Mouse (Mus musculus) heart, embryonic 14.5 days (tissue): ENCODE measurements around the gene Nup37. TPM values are rescaled to one million over a fixed set of nuclear protein-coding genes. Genes with fewer than 3 reads are reported as not detected.

ENCODE experiments used
- ATAC-seq: fragments of 200-750 bp; cut with Nextera tagmentation; 2 replicates; pipeline ENCODE4 v1.8.0; 2017; ENCODE audit warnings: low read depth, moderate TSS enrichment; ENCODE audit not compliant: insufficient number of reproducible peaks, insufficient read depth, low FRiP score
- H3K27ac ChIP-seq, 2 experiments: fragments of 200-500 bp in 1 of 2; fragments of 300-500 bp in 1 of 2; sonication (generic) in 1 of 2; replicated peaks in 1 of 2; 2 replicates each; pipeline ENCODE4 v1.5.1; 2012 to 2014; ENCODE audit warnings: low read depth in 2 of 2, low read length in 2 of 2, control low read depth in 1 of 2, mild to moderate bottlenecking in 1 of 2, mixed read lengths in 1 of 2; ENCODE audit not compliant: control insufficient read depth in 1 of 2, insufficient read depth in 1 of 2
- H3K27me3 ChIP-seq: fragments of 300-500 bp; sonication (generic); 2 replicates; pipeline ENCODE4 v1.6.1; 2014; ENCODE audit warnings: mild to moderate bottlenecking, low read length, control low read depth; ENCODE audit not compliant: control insufficient read depth, insufficient read depth
- H3K36me3 ChIP-seq: fragments of 300-500 bp; sonication (generic); 2 replicates; pipeline ENCODE4 v1.6.1; 2014; ENCODE audit warnings: mild to moderate bottlenecking, control low read depth, low read length, mixed read lengths; ENCODE audit not compliant: control insufficient read depth, insufficient read depth
- H3K4me1 ChIP-seq, 2 experiments: fragments of 200-500 bp in 1 of 2; fragments of 300-500 bp in 1 of 2; sonication (generic) in 1 of 2; 2 replicates each; pipeline ENCODE4 v1.6.1; 2012 to 2014; ENCODE audit warnings: low read length in 2 of 2, control low read depth in 1 of 2, mixed read lengths in 1 of 2; ENCODE audit not compliant: control insufficient read depth in 2 of 2, insufficient read depth in 2 of 2
- H3K4me2 ChIP-seq: fragments of 300-500 bp; sonication (generic); 2 replicates; pipeline ENCODE4 v1.6.1; 2014; ENCODE audit warnings: mild to moderate bottlenecking, low read length
- H3K4me3 ChIP-seq, 2 experiments: fragments of 200-500 bp in 1 of 2; fragments of 300-500 bp in 1 of 2; sonication (generic) in 1 of 2; 2 replicates each; pipeline ENCODE4 v1.5.1; 2012 to 2014; ENCODE audit warnings: low read length in 2 of 2, mild to moderate bottlenecking in 2 of 2, control low read depth in 1 of 2, low read depth in 1 of 2, moderate library complexity in 1 of 2; ENCODE audit not compliant: control insufficient read depth in 1 of 2, insufficient read depth in 1 of 2
- H3K9ac ChIP-seq: fragments of 300-500 bp; sonication (generic); 2 replicates; pipeline ENCODE4 v1.6.1; 2014; ENCODE audit warnings: mild to moderate bottlenecking, low read length
- H3K9me3 ChIP-seq: fragments of 300-500 bp; sonication (generic); 2 replicates; pipeline ENCODE4 v1.6.1; 2016; ENCODE audit warnings: low read length, control low read depth; ENCODE audit not compliant: control insufficient read depth
- WGBS: fragments of 180-500 bp; shearing (Covaris S2); extraction: QIAGEN DNeasy Blood & Tissue Kit; methylation state at CpG from one replicate; pipeline ENCODE4 v1.1.7; 2014; 5-methylcytosine and 5-hydroxymethylcytosine counted together
- polyA plus RNA-seq: library from polyadenylated mRNA; unstranded; fragments of >200 nt; fragmentation: Nextera tagmentation; extraction: Ambion mirVana; gene quantifications from 2 replicates; pipeline ENCODE4 v1.2.1, GENCODE M21; 2014

The Nup37 gene
- polyA plus RNA-seq, 1 experiment from 2014 or later, result 39.7 TPM

DNA sequence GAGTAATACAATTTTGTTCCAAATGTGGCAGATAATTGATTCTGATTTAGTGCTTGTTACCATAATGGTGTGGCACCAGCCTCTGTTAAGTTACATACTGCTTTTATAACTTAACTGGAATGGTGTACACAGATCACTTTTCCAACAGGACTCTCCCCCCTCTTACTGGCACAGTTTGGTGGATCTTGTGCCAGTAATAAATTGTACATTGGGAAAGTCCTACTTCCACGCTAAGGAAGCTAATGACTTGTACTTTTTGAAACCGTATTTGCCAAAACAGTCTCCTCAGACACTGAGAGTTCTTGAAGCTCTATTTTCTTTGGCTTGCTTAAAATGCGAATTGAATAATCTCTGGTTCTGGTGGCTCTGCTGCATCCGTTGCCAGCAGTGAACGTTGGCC is 78.6 kb downstream of the Nup37 start:
- H3K36me3 ChIP-seq, result peaks cover 22% of the 10 kb centered on the region
- H3K27me3 ChIP-seq, result no peaks in the 10 kb centered on the region
- 0 out of 4 replicates have a peak, but pooled peaks cover 0 to 3% of the 10 kb centered on the region in 2 experiments for H3K4me1 ChIP-seq
- no peak for ATAC-seq
- H3K4me3 ChIP-seq, result no peak overlapping the region
- no peak overlapping the region for H3K27ac ChIP-seq
- 87% methylated on average over 5 of the region's 5 CpGs for WGBS
- 0 out of 2 replicates have a peak, but pooled peaks cover 4% of the 10 kb centered on the region for H3K9me3 ChIP-seq
- H3K4me2 ChIP-seq, result no peak overlapping the region
- H3K9ac ChIP-seq, result no peak overlapping the region

DNA sequence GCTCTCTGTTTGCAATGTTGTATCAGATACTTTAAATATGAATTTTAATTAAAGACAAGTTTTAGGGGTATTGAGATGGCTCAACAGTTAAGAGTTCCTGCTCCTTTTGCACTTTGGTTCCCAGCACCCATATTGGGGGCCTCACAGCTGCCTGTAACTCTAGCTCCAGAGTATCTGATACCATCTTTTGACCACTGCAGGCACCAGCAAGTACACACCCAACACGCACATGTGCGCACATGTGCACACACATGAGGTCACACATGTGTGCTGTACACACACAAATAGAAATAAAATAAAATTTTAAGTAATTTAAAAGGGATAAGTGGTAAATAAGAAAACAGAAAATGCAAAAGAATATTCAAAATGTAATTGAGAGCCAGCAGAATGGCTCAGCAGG is 81.2 kb downstream of the Nup37 start:
- Histone ChIP-seq H3K36me3 (peaks cover 17% of the 10 kb centered on the region), H3K4me1 (0 out of 4 replicates have a peak, but pooled peaks cover 0 to 3% of the 10 kb centered on the region in 2 experiments), H3K27me3 (no peaks in the 10 kb centered on the region), H3K4me2 (no peak overlapping the region), H3K4me3 (no peak overlapping the region), H3K27ac (no peak overlapping the region), H3K9me3 (0 out of 2 replicates have a peak, but pooled peaks cover 4% of the 10 kb centered on the region), H3K9ac (no peak overlapping the region)
- WGBS, result 99% methylated on average over 2 of the region's 2 CpGs
- ATAC-seq, result no peak

Other genes starting within 250 kb of the Nup37 start
- 0.34 and 0.99 TPM in 2 replicates for gene Pmch, start 55.9 kb upstream of the Nup37 start, polyA plus RNA-seq
- 11.1 and 15.1 TPM in 2 replicates for gene Parpbp, start 51 bp upstream of the Nup37 start, polyA plus RNA-seq
- gene Washc3, start 54.1 kb downstream of the Nup37 start, polyA plus RNA-seq, result 55.0 and 57.0 TPM in 2 replicates
- gene Dram1, start 232.1 kb downstream of the Nup37 start, polyA plus RNA-seq, result 0.74 and 1.6 TPM in 2 replicates
- gene Gnptab, start 232.1 kb downstream of the Nup37 start, polyA plus RNA-seq, result 8.7 and 9.4 TPM in 2 replicates